15 mouse cellular contexts compared by ENCODE assay signal in the genomic region with DNA sequence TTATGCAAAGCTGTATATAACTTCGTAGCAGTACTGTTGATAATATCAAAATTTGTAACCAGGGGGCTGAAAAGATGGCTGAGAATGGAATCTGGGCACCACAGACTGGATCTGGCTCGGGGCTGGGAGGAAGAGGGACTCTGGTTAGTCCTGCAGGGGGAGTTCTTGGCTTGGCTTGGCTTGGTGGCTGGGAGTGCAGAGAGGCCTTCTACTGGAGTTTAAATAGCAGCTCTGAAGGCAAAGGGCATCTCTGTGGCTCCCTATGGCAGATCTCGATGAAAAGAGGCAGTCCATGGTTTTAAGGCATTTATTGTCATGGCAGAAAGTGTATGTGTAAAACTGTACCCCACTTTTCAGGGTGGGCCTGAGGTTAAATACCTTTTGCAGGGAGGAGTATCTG. TPM values are rescaled to one million over a fixed set of nuclear protein-coding genes. Genes with fewer than 3 reads are reported as not detected.
A peak's percentile ranks its signal among the peaks of the same experiment; 100 is the strongest.
DNase-seq lines count a peak whose midpoint lies in the region; ATAC-seq and TF ChIP-seq lines count a peak whose summit lies in the region.
"Had no signal": no experiment of that assay in that cellular context is flagged by ENCODE, and none has a peak within 500 bp of the region (broad histone marks: within the 10 kb centered on the region; RNA-seq: fewer than 3 reads in every experiment).

No protein-coding gene starts in this region.

- H3K9ac ChIP-seq in hindbrain, postnatal 0 days (replicated peaks; ENCODE audit: low read length): no peak overlapping the region
- H3K9ac ChIP-seq: hindbrain, embryonic 12.5 days; kidney, embryonic 15.5 days had no signal

- no peak overlapping the region for H3K4me3 ChIP-seq in heart, embryonic 10.5 days
- no peak overlapping the region for H3K4me3 ChIP-seq in testis, adult 2 months (ENCODE audit: control insufficient read depth, low read depth, low read length)
- no peak overlapping the region for H3K4me3 ChIP-seq in hindbrain, postnatal 0 days (ENCODE audit: low read length)
- H3K4me3 ChIP-seq: erythroblast, embryonic 14.5 days; hindbrain, embryonic 12.5 days; kidney, embryonic 15.5 days had no signal

- H3K27me3 ChIP-seq in heart, embryonic 10.5 days (ENCODE audit: insufficient read depth, poor library complexity, severe bottlenecking): no peaks in the 10 kb centered on the region
- no peaks in the 10 kb centered on the region for H3K27me3 ChIP-seq in testis, adult 2 months (ENCODE audit: control insufficient read depth, insufficient read depth, low read length)
- no peaks in the 10 kb centered on the region for H3K27me3 ChIP-seq in hindbrain, postnatal 0 days (ENCODE audit: insufficient read depth, low read length)
- H3K27me3 ChIP-seq: kidney, embryonic 15.5 days had no signal

- peak; percentile 10; the same call in 1 of the 2 replicates for TF ChIP-seq CTCF in testis, adult 2 months (IDR thresholded peaks at IDR 0.05; ENCODE audit: control insufficient read depth, insufficient read depth, insufficient replicate concordance, low read depth, low read length)
- TF ChIP-seq CTCF in hindbrain, postnatal 0 days (IDR thresholded peaks at IDR 0.05; ENCODE audit: low read depth): no peak

- TF ChIP-seq POLR2A in testis, adult 2 months (IDR thresholded peaks at IDR 0.05; ENCODE audit: control insufficient read depth, low read depth, low read length): no peak

- peaks cover 7% of the 10 kb centered on the region; the same call in 1 of the 2 replicates for H3K9me3 ChIP-seq in heart, embryonic 10.5 days
- peaks cover 4% of the 10 kb centered on the region; the same call in 1 of the 2 replicates for H3K9me3 ChIP-seq in hindbrain, postnatal 0 days (ENCODE audit: low read length)

- H3K27ac ChIP-seq in heart, embryonic 10.5 days: no peak overlapping the region
- no peak overlapping the region for H3K27ac ChIP-seq in testis, adult 2 months (ENCODE audit: control insufficient read depth, insufficient read depth, low read depth, low read length)
- H3K27ac ChIP-seq in hindbrain, postnatal 0 days: no peak overlapping the region
- H3K27ac ChIP-seq: hindbrain, embryonic 12.5 days; kidney, embryonic 15.5 days had no signal

- no peak for ATAC-seq in hindbrain, postnatal 0 days

- WGBS in heart, embryonic 10.5 days: 51% methylated on average over 3 of the region's 3 CpGs
- 62% methylated on average over 3 of the region's 3 CpGs for WGBS in hindbrain, postnatal 0 days

- intact Hi-C loops in heart, postnatal 36 days (cut with DNase I): loop anchor here (5.0 kb wide), 1 partner anchor 88 kb away; no protein-coding TSS in a partner anchor

- H3K4me2 ChIP-seq in hindbrain, postnatal 0 days (ENCODE audit: low read depth, low read length): no peak overlapping the region
- H3K4me2 ChIP-seq: hindbrain, embryonic 12.5 days; kidney, embryonic 15.5 days had no signal

- DNase-seq in heart, postnatal 36 days: peak; percentile 20 to 24
- DNase-seq in heart, embryonic 10.5 days (ENCODE audit: low spot score): no peak
- no peak for DNase-seq in testis, postnatal 14 days (ENCODE audit: low spot score)
- peak; percentile 81 for DNase-seq in adipocyte (ENCODE audit: low spot score)
- DNase-seq in lung, postnatal 4 days: peak; percentile 37 to 38
- no peak for DNase-seq in hindbrain, postnatal 0 days (ENCODE audit: low spot score)
- DNase-seq: midbrain, embryonic 14.5 days; right cerebral cortex, postnatal 25 days had no signal

- H3K4me1 ChIP-seq in heart, embryonic 10.5 days: 0 out of 2 replicates have a peak, but pooled peaks cover 5% of the 10 kb centered on the region
- H3K4me1 ChIP-seq in testis, adult 2 months (ENCODE audit: control insufficient read depth, insufficient read depth, low read length): peaks cover 5% of the 10 kb centered on the region
- H3K4me1 ChIP-seq in hindbrain, postnatal 0 days (ENCODE audit: insufficient read depth, low read length): no peaks in the 10 kb centered on the region

- no peaks in the 10 kb centered on the region for H3K36me3 ChIP-seq in heart, embryonic 10.5 days
- no peaks in the 10 kb centered on the region for H3K36me3 ChIP-seq in testis, adult 2 months (ENCODE audit: control insufficient read depth, insufficient read depth, low read length)
- no peaks in the 10 kb centered on the region for H3K36me3 ChIP-seq in hindbrain, postnatal 0 days (ENCODE audit: insufficient read depth, low read length)
- H3K36me3 ChIP-seq: G1E; hindbrain, embryonic 12.5 days; kidney, embryonic 15.5 days had no signal

RNA-seq across cellular contexts. Expression of a gene that starts 25.3 kb away (rescaled TPM):
- not detected for total RNA-seq in heart, postnatal 36 days (2021)
- polyA plus RNA-seq in heart, embryonic 10.5 days (2016; fragmentation: Nextera tagmentation; extraction: Ambion mirVana): 0.63 TPM in 1 of 2 replicates, not detected in the other
- polyA plus RNA-seq in testis, adult 2 months (2012; rRNA removed): 1.6 and 1.9 TPM in 2 replicates
- not detected in 2 replicates for total RNA-seq in hindbrain, postnatal 0 days (2014; rRNA removed)
- not detected in 2 replicates for polyA plus RNA-seq in hindbrain, postnatal 0 days (2015; fragmentation: Nextera tagmentation; extraction: Ambion mirVana)
- total RNA-seq: G1E; left cerebral cortex, adult 18-20 months had no signal
- polyA plus RNA-seq: erythroblast, embryonic 14.5 days; G1E; hindbrain, embryonic 12.5 days; kidney, embryonic 15.5 days; midbrain, embryonic 14.5 days; neural tube, embryonic 14.5 days had no signal

RNA-seq across cellular contexts. Expression of a gene that starts 39.5 kb away (rescaled TPM):
- total RNA-seq in heart, postnatal 36 days (2021): 1 to 10 TPM; 4.7 to 5.2 TPM
- polyA plus RNA-seq in heart, embryonic 10.5 days (2016; fragmentation: Nextera tagmentation; extraction: Ambion mirVana): 5.6 and 10.5 TPM in 2 replicates
- polyA plus RNA-seq in testis, adult 2 months (2012; rRNA removed): 4.1 and 4.5 TPM in 2 replicates
- 8.7 and 17.3 TPM in 2 replicates for total RNA-seq in hindbrain, postnatal 0 days (2014; rRNA removed)
- polyA plus RNA-seq in hindbrain, postnatal 0 days (2015; fragmentation: Nextera tagmentation; extraction: Ambion mirVana): 5.4 and 6.7 TPM in 2 replicates

RNA-seq across cellular contexts. Expression of a gene that starts 42.1 kb away (rescaled TPM):
- 10 to 100 TPM; 11.5 to 14.0 TPM for total RNA-seq in heart, postnatal 36 days (2021)
- polyA plus RNA-seq in heart, embryonic 10.5 days (2016; fragmentation: Nextera tagmentation; extraction: Ambion mirVana): 8.6 and 11.1 TPM in 2 replicates
- polyA plus RNA-seq in testis, adult 2 months (2012; rRNA removed): 3.7 and 4.8 TPM in 2 replicates
- total RNA-seq in hindbrain, postnatal 0 days (2014; rRNA removed): 29.1 and 30.6 TPM in 2 replicates
- polyA plus RNA-seq in hindbrain, postnatal 0 days (2015; fragmentation: Nextera tagmentation; extraction: Ambion mirVana): 16.0 and 16.3 TPM in 2 replicates

RNA-seq across cellular contexts. Expression of a gene that starts 42.1 kb away (rescaled TPM):
- 1 to 10 TPM; 6.8 to 8.0 TPM for total RNA-seq in heart, postnatal 36 days (2021)
- polyA plus RNA-seq in heart, embryonic 10.5 days (2016; fragmentation: Nextera tagmentation; extraction: Ambion mirVana): 11.6 and 14.8 TPM in 2 replicates
- 35.2 and 39.4 TPM in 2 replicates for polyA plus RNA-seq in testis, adult 2 months (2012; rRNA removed)
- total RNA-seq in hindbrain, postnatal 0 days (2014; rRNA removed): 5.4 and 11.3 TPM in 2 replicates
- polyA plus RNA-seq in hindbrain, postnatal 0 days (2015; fragmentation: Nextera tagmentation; extraction: Ambion mirVana): 13.5 and 14.1 TPM in 2 replicates

Comparison
In these comparisons a context has a peak if more than half of its experiments do, and no peak if none do; other contexts are left out.
1. DNase-seq: peak in heart, postnatal 36 days (2 of 2), adipocyte (single experiment) and lung, postnatal 4 days (2 of 2); none in heart, embryonic 10.5 days (single experiment), testis, postnatal 14 days (single experiment) and hindbrain, postnatal 0 days (single experiment).